Mouse (Mus musculus) cerebellum, postnatal 36 days (tissue): ENCODE data around the gene Cd151.

Experiments used
- DNase-seq, 2 experiments: peaks; one replicate each; pipeline ENCODE4 v3.0.0; 2021 to 2022; ENCODE audit warnings: mixed read lengths in 2 of 2

Gene Cd151

DNA sequence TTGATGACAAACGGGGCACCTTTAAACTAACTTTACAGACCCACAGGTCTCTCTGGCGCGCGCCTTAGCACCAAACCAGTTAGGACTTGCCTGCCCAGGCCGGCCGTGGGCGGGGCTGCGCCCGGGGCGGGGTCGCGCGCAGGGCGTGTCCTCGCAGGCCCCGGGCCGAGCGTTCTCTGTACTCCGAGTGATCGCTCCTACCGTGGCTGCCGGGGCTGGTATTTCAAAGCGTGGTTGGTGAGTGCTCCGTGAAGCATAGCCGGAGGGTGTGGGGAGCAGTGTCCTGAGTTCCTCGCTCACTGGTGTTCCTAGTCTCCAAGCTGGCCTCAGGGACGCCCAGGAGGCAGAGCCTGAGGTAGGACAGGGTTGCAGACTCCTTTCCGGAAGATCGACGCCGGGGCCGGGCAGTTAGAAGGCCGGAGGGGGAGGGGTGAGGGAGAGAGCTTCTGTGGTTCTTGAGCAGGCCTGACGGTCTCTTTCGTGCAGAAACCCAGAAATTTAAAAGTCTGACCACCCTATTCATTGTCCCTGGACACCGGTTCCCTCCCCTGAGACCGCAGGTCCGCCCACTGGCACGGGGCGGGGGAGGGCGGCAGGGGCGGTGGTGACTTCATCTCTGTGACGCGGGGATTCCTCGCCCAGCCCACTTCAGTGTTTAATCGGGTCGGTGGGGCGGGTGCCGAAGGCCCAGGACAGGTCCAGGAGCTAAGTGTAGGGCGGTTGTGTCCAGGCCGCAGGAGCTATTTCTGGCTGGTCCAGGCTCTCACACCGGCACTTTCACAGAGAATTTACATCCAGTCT lies at the start of gene Cd151:
Gene Cd151 (plus strand): TSS at position 163 of the 801 bp plus-strand sequence.
- DNase-seq = peak; percentile 59 to 71

DNA sequence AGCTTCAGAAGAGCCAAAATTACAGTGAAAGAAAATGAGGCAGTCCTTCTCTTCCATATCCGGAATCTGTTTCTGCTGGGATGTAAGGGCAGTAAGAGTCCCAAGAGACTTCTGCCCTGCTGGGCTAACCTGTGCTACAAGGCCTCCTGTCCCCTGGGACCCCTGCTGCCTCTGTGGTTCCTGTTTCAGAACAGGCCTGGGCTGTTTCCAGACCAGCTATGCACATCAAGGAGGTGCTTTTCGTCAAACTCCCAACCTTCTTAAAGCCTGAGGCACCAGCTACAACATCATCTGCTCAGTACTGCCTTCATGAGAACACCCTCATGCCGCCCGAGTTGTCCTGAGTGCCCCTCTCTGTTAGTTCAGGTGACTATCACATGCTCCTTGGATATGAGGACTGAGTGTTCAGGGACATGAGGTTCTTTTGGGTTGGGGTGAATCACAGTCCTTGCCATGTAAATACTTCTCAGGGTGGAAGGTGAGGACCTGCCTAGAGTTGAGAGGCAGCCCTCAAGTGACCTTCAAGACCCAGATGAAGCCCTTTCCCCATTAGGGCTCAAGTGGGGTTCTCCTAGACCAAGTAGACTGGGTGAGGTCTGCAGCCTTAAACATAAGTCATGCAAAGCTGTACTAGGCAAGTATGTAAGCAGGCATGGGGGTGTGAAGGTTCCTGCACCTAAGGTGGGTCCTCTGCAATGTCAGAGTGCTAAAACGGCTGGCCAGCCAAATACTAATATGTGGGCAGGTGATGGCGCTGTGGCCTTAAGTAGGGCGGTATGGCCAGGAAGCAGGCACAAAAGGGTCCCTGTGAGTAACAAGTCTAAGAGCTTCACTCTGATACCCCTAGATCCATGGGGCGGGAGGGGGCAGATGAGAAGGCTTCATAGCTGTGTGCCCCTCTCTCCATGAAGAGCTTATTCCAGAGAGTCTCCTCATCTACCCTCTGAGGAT lies 49.2 kb upstream of the Cd151 start:
- no peak for DNase-seq

DNA sequence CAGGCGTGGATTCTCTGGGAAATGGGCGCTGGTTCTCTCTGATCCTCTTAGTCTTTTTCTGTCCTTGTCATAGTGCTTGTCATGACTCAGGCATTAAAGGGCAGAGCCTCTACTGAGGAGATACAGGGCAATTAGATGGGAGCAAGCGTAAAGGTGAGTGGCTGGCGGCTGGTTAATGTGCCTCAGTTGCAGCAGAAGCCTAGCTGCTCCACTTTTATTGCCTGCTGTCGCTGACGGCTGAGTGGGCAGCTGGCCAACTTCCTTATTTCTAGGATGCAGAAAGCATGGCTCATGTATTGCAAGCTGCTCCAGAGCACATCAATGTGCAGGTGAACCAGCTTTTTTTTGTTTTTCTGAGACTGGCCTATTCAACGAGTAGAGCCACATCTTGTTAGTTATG lies 48.2 kb upstream of the Cd151 start:
- DNase-seq = peak in 1 of 2 experiments; percentile 54

DNA sequence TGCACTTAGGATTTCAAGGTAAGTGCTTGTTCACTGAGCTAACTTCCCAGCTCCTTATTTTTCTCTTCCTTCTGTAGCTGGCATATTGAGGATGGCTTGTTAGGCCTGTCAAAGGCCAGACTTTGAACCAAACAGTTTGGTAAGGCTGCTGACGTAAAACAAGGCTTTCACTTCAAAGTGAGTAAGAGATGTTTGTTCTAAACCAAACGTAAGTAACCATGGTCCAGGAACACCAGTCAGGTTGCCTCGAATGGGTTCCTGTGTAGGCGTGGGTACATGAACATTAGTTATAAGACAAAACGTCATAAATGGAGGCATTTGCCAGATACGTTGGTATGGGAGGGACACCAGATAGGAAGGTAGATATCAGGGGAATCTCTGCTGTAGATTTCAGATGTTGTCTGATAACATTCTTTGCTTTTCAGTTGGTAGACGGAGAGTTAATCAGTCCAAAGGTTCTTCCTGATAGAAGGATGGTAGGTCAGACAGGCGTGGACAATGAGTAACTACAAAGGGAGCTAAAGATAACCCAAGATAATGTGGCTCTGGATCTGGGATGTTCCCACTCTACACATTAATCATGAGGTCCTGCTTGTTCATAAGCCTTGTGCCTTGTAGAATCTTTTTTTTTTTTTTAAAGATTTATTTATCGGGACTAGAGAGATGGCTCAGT lies 47.0 kb upstream of the Cd151 start:
- DNase-seq = no peak

DNA sequence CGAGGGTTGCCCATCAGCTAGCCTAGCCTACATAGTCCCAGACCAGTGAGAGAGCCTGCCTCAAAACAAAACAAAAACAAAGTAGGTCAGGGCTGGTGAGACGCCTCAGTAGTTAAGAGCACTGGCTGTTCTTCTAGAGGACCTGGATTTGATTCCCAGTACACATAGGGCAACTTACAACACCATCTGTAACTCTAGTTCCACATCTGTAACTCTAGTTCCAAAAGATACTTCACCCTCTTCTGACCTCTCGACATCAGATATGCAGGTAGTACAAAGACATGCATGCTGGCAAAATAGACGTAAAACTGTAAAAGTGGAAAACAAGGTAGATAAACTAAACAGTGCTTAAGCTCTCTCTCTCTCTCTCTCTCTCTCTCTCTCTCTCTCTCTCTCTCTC lies 43.4 kb upstream of the Cd151 start:
- no peak for DNase-seq

DNA sequence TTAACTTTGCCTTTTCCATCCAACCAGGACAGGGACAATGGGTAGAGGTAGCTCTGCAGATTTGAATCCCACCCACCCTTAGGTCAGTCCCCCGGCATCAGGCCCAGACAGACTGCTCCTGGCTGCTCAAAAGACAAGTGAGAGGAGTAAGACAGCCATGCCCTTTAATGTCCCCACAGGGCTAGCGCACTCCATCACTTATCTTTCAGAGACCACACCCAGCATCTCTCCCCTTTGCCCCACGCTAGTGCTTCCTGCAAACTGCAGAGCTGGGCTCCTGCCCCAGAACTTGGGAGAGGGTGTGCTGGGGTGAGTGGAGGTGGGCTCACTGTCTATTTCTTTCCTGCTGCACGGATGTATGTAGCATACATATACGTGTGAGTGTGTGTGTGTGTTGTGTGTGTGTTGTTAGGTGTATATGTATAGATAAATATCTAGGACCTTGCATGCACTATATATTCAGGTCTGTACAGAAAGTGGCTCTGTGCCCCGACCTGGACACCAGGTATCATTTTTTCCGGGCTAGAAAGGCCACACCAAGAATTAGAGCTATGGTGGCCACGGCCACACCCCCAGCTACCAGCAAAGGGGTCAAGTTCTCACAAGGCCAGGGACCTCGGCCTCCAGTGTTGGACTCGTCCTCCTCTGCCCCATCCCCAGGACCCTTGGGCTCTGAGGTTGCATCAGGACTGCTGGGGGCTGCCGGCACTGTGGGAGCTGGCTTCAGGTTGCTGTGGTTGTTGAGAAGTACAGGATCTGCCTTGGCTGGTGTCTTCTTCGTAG lies 40.1 kb upstream of the Cd151 start:
- DNase-seq = no peak

DNA sequence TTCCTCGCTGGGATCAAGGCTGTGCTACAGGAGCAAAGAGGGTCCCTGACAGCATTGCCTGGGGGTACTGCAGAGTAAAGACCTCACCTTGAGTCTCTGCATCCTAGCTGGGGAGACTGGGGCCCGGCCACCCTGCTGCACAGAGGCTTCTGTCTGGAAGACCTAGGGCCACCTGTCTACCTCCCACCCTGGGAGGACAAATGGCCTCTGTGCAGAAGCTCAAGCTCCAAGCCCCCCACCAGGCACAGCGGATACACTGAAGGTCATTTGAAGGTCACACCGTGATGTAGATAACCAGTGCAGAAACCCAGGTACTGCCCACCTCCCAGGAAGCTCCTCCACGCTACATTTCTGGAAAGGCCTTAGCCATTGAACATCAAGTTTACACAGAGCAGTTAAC lies 38.5 kb upstream of the Cd151 start:
- no peak for DNase-seq

DNA sequence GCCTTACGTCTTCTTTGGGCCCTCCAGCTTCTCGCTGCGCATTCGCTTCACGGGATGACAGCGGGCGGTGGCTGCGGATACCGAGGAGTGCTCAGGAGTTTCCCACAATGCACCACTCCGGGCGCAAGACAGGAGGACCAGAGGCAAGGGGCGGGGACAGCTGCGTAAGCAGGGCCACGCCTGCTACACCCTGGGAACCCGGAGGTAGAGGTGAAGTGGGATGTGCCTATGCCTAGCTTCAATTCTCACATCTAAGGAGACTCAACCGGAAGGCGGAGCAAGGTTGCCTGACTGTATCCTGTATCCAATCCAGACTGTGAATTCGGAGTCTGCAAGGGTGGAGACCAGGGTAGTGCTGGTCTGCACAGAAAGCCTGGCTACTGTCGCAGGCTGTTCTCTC lies 37.9 kb upstream of the Cd151 start, which contains the start of gene Cend1:
Gene Cend1 (minus strand): TSS at position 182 of the 400 bp plus-strand sequence.
- DNase-seq = peak; percentile 92

DNA sequence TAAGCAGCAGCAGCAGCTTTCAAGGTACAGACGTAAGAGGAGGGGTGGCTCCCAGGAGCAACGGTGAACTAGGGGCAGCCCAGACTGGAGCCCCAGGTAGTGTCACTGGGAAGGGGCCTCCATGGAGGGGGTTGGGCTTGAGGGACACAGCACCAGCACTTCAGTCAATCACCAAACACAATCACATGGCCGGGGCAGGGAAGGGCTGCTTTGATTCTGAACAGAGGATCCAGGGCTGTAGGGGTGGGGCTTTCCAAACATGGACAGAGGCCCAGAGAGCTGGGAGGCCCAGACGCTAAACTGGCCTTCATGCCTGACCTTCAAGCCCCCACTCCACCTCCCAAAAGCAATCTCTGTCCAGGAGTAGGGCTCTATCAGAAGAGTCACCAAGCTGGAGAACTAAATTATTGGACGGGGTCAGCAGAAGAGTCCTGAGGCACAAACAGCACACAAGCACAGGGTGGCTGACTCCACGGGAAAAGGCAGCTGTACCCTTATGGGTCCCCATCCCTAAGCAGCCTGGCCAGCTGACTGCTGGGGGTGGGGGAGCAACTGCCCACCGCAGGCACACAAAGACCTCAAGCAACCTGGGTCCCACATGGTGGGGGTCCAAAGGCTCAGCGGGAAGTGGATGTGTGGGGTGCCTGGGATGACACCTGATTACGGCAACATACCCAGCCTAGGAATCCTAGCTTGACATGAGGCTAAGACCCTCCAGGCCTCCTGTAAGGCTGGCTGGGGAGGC lies 37.2 kb upstream of the Cd151 start:
- DNase-seq = no peak

DNA sequence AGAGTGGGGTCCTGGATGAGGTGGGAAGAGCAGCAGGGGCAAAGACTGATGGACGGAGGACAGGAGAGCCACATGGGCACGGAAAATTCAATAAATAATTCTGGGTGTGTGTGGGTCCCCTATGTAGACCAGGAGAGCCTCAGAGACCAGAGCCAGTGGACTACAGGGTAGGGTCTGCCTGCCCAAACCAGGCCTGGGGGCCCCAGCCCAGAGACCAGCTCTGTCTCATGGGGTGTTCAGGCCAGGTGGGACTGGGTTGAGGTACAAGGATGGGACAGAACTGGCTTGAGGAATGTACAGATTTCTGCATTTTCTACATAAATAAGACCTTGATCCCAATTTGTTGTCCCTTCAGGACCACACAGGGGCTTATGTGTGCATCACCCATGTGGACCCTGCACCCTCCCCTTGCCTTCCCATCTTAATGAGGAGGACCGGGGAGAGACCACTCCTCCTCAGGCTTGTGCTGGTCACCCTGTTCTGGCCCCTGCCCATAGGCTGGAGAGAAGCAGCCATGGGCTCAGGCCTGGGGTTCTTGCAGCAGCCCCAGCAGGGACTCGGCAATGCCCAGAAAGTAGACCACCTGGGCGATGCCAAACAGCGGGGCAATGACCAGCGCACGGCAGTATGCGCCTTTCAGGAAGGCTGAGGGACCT lies 36.5 kb upstream of the Cd151 start:
- DNase-seq = no peak

DNA sequence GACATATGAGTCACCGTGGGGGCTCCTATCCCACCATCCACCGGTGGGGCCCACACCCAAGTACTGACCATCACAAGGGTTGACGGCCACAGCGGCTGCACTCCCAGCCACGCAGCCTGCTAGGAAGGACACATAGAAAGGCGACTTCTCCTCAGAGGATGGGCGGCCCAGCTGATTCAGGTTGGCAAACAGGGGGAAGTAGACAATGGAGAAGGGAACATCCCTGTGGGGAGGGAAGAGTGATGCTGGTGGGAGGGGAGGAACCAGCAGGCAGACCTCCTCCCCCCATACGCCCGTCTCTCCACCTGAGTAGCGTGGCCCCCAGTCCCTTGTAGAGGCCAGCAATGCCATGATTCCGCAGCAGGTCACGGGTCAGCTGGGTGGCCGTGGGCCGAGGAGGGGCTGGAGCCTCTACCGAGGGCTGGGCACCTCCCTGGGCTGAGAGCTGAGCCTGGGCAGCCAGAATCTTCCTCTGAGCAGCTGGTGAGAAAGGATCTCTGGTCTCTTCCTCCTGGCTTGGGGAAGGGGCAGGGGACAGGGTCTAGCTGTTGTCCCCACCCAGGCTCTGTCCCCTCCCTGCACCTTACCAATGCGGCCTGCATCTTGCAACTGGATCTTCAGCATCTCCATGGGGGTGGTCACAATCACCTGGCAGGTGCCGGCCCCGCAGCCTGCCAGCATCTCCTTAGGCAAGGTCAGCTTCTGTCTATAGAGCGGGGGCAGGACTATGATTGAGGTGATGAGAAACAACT lies 35.6 kb upstream of the Cd151 start:
- no peak for DNase-seq

DNA sequence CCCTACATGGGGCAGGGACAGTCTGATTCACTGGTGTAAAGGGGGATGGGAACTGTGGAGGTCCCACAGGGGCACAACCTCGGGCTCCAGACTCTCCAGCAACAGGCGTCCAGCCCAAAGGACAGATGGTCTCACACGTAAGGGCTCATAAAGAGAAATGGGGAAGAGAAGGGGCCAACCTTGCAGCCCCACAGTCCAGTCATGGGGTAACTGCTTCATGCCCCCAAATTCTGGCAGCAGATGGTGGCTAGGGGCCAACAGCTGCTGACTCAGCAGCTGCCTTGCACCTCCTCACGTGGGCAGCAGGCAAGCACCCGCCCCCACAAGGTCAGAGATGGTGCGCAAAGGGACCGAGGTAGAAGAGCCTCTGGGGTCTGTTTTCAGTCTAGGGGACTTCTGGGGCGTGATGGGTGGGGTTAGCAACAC lies 35.0 kb upstream of the Cd151 start:
- DNase-seq = peak; percentile 54

DNA sequence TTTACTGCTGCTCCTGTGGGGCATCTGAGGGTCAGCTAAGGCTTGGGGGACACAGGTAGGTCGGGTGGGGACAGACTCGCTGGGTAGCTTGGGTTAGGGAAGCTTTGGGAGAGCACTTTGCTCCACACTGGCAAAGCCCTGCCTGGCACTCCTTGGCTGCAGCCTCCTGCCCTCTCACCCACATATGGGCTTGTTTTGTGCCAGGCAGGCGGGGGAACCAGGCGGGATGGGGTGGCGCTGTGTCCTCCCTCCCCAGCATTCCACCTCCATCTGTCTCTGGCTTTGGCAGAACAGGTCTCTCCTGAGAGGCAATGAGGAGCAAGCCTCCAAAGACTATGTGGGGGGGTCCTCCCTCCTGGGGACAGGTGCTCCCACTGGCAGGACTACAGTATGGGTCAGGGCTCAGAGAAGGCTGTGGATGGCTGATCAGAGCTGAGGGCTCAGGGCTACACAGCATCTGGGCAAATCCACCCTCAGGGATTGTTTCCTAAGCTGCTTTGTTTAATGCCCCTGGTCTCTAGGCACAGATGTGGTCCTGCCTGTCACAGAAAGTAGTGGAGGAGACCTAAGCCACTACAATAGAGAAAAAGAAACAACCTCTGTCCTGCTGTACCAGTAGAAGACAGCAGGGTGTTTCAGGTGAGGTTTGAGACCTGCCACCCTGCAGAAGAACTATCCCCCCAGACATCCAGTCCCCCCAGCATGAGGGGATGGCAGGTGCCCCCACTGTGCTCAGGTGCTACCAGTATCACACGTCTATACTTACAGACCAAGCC lies 34.3 kb upstream of the Cd151 start:
- peak; percentile 90 to 94 for DNase-seq

DNA sequence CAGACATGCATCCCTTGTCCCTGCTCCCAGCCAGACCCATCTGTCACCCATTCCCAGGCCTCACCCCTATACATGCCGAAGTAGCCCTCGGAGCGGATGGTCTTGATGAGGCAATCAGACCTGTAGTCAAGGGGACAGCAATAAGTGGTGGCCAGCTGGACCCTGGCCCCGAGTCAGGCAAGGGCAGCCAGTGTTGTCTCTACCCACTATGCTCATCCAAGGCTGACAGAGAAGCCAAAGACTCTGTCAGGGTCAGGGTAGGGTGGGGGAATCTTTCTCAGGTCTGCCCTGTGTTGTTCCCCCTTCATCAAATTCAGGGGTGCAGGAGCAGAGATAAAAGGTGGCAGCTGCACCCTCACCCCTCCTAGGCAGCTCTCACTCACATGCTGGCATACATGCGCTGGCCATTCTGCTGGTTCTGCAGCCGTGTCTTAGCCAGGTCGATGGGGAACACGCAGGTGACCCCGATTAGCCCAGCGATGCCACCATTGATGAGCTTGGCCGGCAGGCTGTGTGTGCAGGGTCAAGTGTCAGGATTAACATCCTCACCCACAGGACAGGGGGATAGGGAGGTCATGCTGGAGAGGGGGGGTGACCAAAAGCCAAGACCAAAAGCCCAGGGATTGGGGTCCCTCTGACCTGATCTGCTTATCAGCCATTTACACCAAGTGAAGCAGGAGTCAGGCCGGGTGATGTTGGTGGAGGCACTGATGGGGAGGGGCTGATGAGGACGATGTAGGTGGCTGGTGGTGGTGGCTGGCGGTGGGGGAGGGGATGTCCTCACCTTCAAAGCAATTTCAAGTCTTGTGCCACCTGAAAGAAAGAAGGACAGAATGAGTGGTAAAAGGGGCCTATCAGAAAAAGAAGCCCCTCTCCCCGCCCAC lies 33.4 kb upstream of the Cd151 start:
- peak; percentile 49 to 54 for DNase-seq

DNA sequence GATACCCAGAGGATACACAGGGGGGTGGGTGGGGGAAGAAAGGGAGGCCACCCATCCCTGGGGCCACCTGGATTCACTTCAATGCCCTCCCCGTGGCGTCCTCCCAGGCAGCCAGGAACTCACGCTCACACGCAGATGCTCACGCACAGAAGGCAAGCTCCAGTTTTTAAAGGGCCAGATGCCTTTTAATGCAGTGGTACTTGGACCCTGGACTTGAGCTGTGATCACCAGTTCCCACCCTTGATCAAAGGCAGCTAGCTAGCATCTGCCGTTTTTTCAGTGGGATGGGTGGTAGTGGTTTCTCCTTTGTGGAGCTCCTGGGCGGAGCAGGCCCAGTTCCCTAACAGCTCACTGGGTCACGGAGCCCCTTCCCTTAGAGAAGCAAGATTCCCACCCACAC lies 32.7 kb upstream of the Cd151 start:
- DNase-seq = peak; percentile 83 to 84

DNA sequence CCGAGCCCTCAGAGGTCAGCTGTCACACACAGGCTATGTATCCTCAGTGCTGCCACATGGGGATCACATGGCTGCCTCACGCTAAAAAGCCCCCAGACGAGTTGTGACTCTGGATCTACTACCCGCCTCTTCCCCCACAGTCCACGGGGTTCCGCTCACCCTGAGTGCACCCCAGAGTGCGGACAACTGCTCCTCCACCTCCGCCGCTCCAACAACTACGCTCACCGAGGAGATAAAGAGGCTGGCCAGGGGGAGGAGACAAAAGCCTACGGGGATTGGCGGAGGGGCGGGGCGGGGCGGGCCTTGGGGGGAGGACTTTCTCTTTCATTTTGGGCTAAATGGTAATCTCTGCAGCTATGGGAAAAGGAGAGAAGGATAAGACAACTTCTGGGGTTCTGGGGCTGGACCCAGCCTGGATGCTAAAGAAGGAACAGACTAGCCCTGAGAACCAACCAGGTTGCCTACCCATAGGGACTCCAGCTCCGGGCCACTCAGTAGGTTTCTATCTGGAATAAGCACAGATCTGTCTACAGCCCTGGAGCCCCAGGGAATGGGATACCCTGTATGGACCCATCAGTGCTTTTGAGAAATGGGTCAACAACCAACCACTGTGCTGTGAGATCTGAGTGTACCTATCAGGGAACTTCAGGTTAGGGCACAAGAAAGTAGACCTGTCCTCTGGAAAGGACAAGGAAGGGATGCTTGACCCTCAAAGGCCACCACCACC lies 31.9 kb upstream of the Cd151 start:
- DNase-seq = peak; percentile 74 to 78

DNA sequence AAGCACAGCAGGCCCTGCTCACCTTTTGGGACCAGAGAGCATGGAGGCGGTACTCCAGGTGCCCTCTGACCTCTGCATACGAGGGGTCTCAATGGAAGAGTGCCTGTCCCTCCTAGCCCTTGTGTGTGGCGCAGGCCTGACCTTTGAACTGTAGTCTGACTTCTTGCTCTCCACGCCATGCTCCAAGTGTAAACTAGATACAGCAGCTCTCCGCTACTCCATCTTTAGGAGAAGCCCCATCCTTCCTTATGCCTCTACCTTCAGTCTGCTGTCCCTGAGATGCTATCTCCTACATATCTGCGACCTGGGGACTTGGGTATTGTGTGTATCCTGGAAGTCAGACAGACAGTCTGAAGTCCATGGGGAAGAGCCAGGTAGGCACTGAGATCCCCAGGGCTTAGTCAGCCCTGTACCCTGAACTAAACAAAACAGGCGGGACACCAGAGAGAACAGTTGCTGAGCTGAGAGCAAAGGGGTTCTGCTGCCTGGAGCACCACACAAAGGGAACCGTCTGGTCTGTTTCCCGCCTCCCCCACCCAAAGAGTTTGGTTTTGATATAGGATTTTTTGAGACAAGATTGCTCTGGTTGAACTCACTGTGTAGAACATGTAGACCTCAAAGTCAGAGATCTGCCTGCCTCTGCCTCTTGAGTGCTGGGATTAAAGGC lies 31.2 kb upstream of the Cd151 start:
- peak in 1 of 2 experiments; percentile 19 for DNase-seq
